Mouse (Mus musculus): ENCODE measurements at regions not wholly inside any gene's neighbourhood (a gene's known extent, or its start where the extent isn't known, plus 50 kb on each side); places are given as distances from the start of the nearest gene placed in this dataset.

DNA sequence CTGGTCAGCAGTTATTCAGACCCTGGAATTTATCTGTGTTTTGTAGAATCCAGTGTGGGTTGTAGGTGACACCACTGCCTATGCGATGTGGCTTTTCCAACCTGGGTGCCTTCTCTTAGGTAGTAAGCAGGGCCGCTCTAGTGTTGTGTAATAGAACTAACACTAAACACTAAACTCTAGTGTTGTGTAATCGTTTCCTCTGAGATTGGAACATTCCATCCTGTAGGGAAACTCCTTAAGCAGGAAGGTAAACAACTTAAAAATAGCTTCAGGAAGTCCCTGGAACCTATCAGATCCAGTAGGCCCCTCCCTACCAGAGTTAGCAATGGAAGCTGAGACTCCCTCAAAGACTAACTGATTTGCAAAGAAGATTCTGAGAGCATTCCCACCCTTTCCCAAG is 161.9 kb upstream of the Hs3st3a1 start:
- no peaks in the 10 kb centered on the region for H3K36me3 ChIP-seq (ENCODE audit: control insufficient read depth, insufficient read depth, low read length)

GRCm38 (mm10) chr11:64268121-64268520 is 167.0 kb upstream of the Hs3st3a1 start:
- Histone ChIP-seq H3K9me3 (ENCODE audit: control insufficient read depth, low read length) (no peaks in the 10 kb centered on the region), H3K4me2 (no peak overlapping the region), H3K36me3 (ENCODE audit: control insufficient read depth, insufficient read depth, low read length) (no peaks in the 10 kb centered on the region), H3K27ac (ENCODE audit: low read depth, low read length) (no peak overlapping the region), H3K4me3 (ENCODE audit: low read depth, low read length) (no peak overlapping the region), H3K27me3 (ENCODE audit: control insufficient read depth, insufficient read depth, low read length) (no peaks in the 10 kb centered on the region), H3K9ac (ENCODE audit: low read length) (no peak overlapping the region), H3K4me1 (ENCODE audit: control insufficient read depth, insufficient read depth, low read length) (no peaks in the 10 kb centered on the region)
- DNase-seq (ENCODE audit: low spot score, missing footprints) = no peak
- 78% methylated on average over 4 of the region's 4 CpGs for WGBS
- no peak for ATAC-seq (ENCODE audit: low FRiP score)

More for the DNA sequence above, 161.9 kb upstream of the Hs3st3a1 start:
- H3K27me3 ChIP-seq (ENCODE audit: control insufficient read depth, insufficient read depth, low read length) = no peaks in the 10 kb centered on the region
- H3K9me3 ChIP-seq (ENCODE audit: control insufficient read depth, low read length) = no peaks in the 10 kb centered on the region
- DNase-seq (ENCODE audit: low spot score, missing footprints) (no peak), ATAC-seq (ENCODE audit: low FRiP score) (no peak)
- no peak overlapping the region for H3K4me3 ChIP-seq (ENCODE audit: low read depth, low read length)
- H3K27ac ChIP-seq (ENCODE audit: low read depth, low read length) = no peak overlapping the region
- H3K9ac ChIP-seq (ENCODE audit: low read length) = no peak overlapping the region
- H3K4me2 ChIP-seq = no peak overlapping the region
- H3K4me1 ChIP-seq (ENCODE audit: control insufficient read depth, insufficient read depth, low read length) = no peaks in the 10 kb centered on the region; the same call in 1 of the 2 replicates
- WGBS = 86% methylated on average over 3 of the region's 3 CpGs

GRCm38 (mm10) chr11:64267547-64267946 is 167.6 kb upstream of the Hs3st3a1 start:
- Histone ChIP-seq H3K4me1 (ENCODE audit: control insufficient read depth, insufficient read depth, low read length) (no peaks in the 10 kb centered on the region), H3K27me3 (ENCODE audit: control insufficient read depth, insufficient read depth, low read length) (no peaks in the 10 kb centered on the region), H3K4me3 (ENCODE audit: low read depth, low read length) (no peak overlapping the region), H3K27ac (ENCODE audit: low read depth, low read length) (no peak overlapping the region), H3K9ac (ENCODE audit: low read length) (no peak overlapping the region), H3K9me3 (ENCODE audit: control insufficient read depth, low read length) (no peaks in the 10 kb centered on the region), H3K4me2 (no peak overlapping the region), H3K36me3 (ENCODE audit: control insufficient read depth, insufficient read depth, low read length) (no peaks in the 10 kb centered on the region)
- no peak for ATAC-seq (ENCODE audit: low FRiP score)
- WGBS = 88% methylated on average over 5 of the region's 5 CpGs
- DNase-seq (ENCODE audit: low spot score, missing footprints) = no peak

GRCm38 (mm10) chr11:64253517-64254385 is 174.5 kb upstream of the Cox10 start:
- Histone ChIP-seq H3K36me3 (ENCODE audit: control insufficient read depth, insufficient read depth, low read length) (no peaks in the 10 kb centered on the region), H3K27me3 (ENCODE audit: control insufficient read depth, insufficient read depth, low read length) (no peaks in the 10 kb centered on the region), H3K9ac (ENCODE audit: low read length) (no peak overlapping the region), H3K4me1 (ENCODE audit: control insufficient read depth, insufficient read depth, low read length) (no peaks in the 10 kb centered on the region), H3K9me3 (ENCODE audit: control insufficient read depth, low read length) (no peaks in the 10 kb centered on the region), H3K27ac (ENCODE audit: low read depth, low read length) (no peak overlapping the region), H3K4me3 (ENCODE audit: low read depth, low read length) (no peak overlapping the region), H3K4me2 (no peak overlapping the region)
- ATAC-seq (ENCODE audit: low FRiP score) (no peak), DNase-seq (ENCODE audit: low spot score, missing footprints) (no peak)
- WGBS = 88% methylated on average over 7 of the region's 7 CpGs

- WGBS = 76% methylated on average over 4 of the region's 4 CpGs
- H3K27ac ChIP-seq (ENCODE audit: low read depth, low read length) = no peak overlapping the region
- H3K4me1 ChIP-seq (ENCODE audit: control insufficient read depth, insufficient read depth, low read length) = no peaks in the 10 kb centered on the region
- no peak for ATAC-seq (ENCODE audit: low FRiP score)
- H3K36me3 ChIP-seq (ENCODE audit: control insufficient read depth, insufficient read depth, low read length) = no peaks in the 10 kb centered on the region
- H3K4me2 ChIP-seq = no peak overlapping the region
- H3K9ac ChIP-seq (ENCODE audit: low read length) = no peak overlapping the region
- no peak overlapping the region for H3K4me3 ChIP-seq (ENCODE audit: low read depth, low read length)
- DNase-seq (ENCODE audit: low spot score, missing footprints) = no peak
- H3K9me3 ChIP-seq (ENCODE audit: control insufficient read depth, low read length) = no peaks in the 10 kb centered on the region
- H3K27me3 ChIP-seq (ENCODE audit: control insufficient read depth, insufficient read depth, low read length) = no peaks in the 10 kb centered on the region
Measured at GRCm38 (mm10) chr11:64236873-64237272, 157.6 kb upstream of the Cox10 start.

GRCm38 (mm10) chr11:64230071-64230470 is 150.8 kb upstream of the Cox10 start:
- WGBS = 77% methylated on average over 4 of the region's 4 CpGs
- Histone ChIP-seq H3K27ac (ENCODE audit: low read depth, low read length) (no peak overlapping the region), H3K4me1 (ENCODE audit: control insufficient read depth, insufficient read depth, low read length) (no peaks in the 10 kb centered on the region), H3K9ac (ENCODE audit: low read length) (no peak overlapping the region), H3K4me2 (no peak overlapping the region), H3K36me3 (ENCODE audit: control insufficient read depth, insufficient read depth, low read length) (no peaks in the 10 kb centered on the region), H3K27me3 (ENCODE audit: control insufficient read depth, insufficient read depth, low read length) (no peaks in the 10 kb centered on the region), H3K4me3 (ENCODE audit: low read depth, low read length) (no peak overlapping the region), H3K9me3 (ENCODE audit: control insufficient read depth, low read length) (no peaks in the 10 kb centered on the region)
- DNase-seq (ENCODE audit: low spot score, missing footprints) (no peak), ATAC-seq (ENCODE audit: low FRiP score) (no peak)

- no peak overlapping the region for H3K4me3 ChIP-seq (ENCODE audit: low read depth, low read length)
- DNase-seq (ENCODE audit: low spot score, missing footprints) = no peak
- ATAC-seq (ENCODE audit: low FRiP score) = no peak
- no peak overlapping the region for H3K9ac ChIP-seq (ENCODE audit: low read length)
- no peaks in the 10 kb centered on the region for H3K27me3 ChIP-seq (ENCODE audit: control insufficient read depth, insufficient read depth, low read length)
- no peak overlapping the region for H3K4me2 ChIP-seq
- H3K36me3 ChIP-seq (ENCODE audit: control insufficient read depth, insufficient read depth, low read length) = no peaks in the 10 kb centered on the region
- WGBS = 89% methylated on average over 4 of the region's 4 CpGs
- no peaks in the 10 kb centered on the region for H3K4me1 ChIP-seq (ENCODE audit: control insufficient read depth, insufficient read depth, low read length)
- H3K27ac ChIP-seq (ENCODE audit: low read depth, low read length) = no peak overlapping the region
- no peaks in the 10 kb centered on the region; the same call in 1 of the 2 replicates for H3K9me3 ChIP-seq (ENCODE audit: control insufficient read depth, low read length)
Measured at GRCm38 (mm10) chr11:64220888-64221287, 141.6 kb upstream of the Cox10 start.

DNA sequence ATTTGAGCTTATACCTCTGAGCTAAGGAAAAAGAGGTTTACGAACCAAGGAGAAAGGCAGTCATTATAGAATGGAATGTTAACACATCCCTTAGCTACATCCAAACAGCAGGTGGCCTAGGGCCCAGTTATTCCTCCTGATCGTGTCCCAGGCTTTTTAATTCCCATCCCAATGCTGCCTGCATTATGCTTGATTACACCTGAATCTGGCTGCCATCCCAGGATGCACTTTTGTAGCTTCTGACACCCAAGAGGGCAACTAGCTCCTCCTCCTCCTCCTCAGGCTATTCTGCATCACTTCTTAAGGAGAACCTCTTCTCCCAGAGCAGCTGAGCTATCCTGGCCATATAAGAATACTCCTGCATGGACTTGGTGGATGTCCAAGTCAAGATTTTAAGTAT is 137.9 kb upstream of the Cox10 start:
- ATAC-seq (ENCODE audit: low FRiP score) = no peak
- Histone ChIP-seq H3K36me3 (ENCODE audit: control insufficient read depth, insufficient read depth, low read length) (no peaks in the 10 kb centered on the region), H3K9ac (ENCODE audit: low read length) (no peak overlapping the region), H3K4me2 (no peak overlapping the region), H3K9me3 (ENCODE audit: control insufficient read depth, low read length) (no peaks in the 10 kb centered on the region; the same call in 1 of the 2 replicates), H3K27ac (ENCODE audit: low read depth, low read length) (no peak overlapping the region), H3K4me1 (ENCODE audit: control insufficient read depth, insufficient read depth, low read length) (no peaks in the 10 kb centered on the region), H3K27me3 (ENCODE audit: control insufficient read depth, insufficient read depth, low read length) (no peaks in the 10 kb centered on the region), H3K4me3 (ENCODE audit: low read depth, low read length) (no peak overlapping the region)
- WGBS = 36% methylated on average over 2 of the region's 2 CpGs
- DNase-seq (ENCODE audit: low spot score, missing footprints) = no peak

- Histone ChIP-seq H3K4me3 (ENCODE audit: low read depth, low read length) (no peak overlapping the region), H3K27ac (ENCODE audit: low read depth, low read length) (no peak overlapping the region), H3K9ac (ENCODE audit: low read length) (no peak overlapping the region), H3K36me3 (ENCODE audit: control insufficient read depth, insufficient read depth, low read length) (no peaks in the 10 kb centered on the region), H3K4me1 (ENCODE audit: control insufficient read depth, insufficient read depth, low read length) (no peaks in the 10 kb centered on the region), H3K4me2 (no peak overlapping the region), H3K9me3 (ENCODE audit: control insufficient read depth, low read length) (no peaks in the 10 kb centered on the region), H3K27me3 (ENCODE audit: control insufficient read depth, insufficient read depth, low read length) (no peaks in the 10 kb centered on the region)
- WGBS = 57% methylated on average over 3 of the region's 3 CpGs
- DNase-seq (ENCODE audit: low spot score, missing footprints) (no peak), ATAC-seq (ENCODE audit: low FRiP score) (no peak)
Measured at GRCm38 (mm10) chr11:64210916-64211315, 131.6 kb upstream of the Cox10 start.

All from midbrain, embryonic 11.5 days (tissue).